ENCODE assay signal across 17 mouse cellular contexts in the genomic region with DNA sequence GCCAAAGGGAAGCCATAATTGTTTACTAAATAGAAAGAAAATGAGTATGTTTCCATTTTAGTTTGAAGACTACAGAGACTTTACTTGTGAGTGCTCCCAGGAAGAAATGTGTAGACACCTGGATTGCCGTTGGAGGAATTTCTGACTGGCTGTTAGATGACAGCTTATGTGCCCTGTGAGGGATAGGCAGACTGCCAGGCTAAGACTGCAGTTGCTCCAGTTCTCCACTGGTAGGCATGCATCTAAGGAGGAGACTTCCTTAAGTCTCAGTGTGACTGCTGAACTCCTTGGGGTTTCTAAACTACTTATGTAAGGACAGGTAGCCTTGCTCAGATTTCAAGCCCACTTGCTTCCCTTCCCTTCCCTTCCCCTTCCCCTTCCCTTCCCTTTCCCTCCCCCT. TPM values are rescaled to one million over a fixed set of nuclear protein-coding genes. Genes with fewer than 3 reads are reported as not detected.
DNase-seq lines count a peak whose midpoint lies in the region; ATAC-seq and TF ChIP-seq lines count a peak whose summit lies in the region.
"Had no signal": no experiment of that assay in that cellular context is flagged by ENCODE, and none has a peak within 500 bp of the region (broad histone marks: within the 10 kb centered on the region; RNA-seq: fewer than 3 reads in every experiment).

No protein-coding gene starts in this region.

- peaks cover 21% of the 10 kb centered on the region for H3K36me3 ChIP-seq in forebrain, postnatal 0 days (ENCODE audit: insufficient read depth)
- peaks cover 36% of the 10 kb centered on the region for H3K36me3 ChIP-seq in forebrain, embryonic 14.5 days (ENCODE audit: control insufficient read depth, insufficient read depth, low read length)
- H3K36me3 ChIP-seq in lung, postnatal 0 days (ENCODE audit: insufficient read depth, low read length), result 0 out of 2 replicates have a peak, but pooled peaks cover 5% of the 10 kb centered on the region

- intact Hi-C loops in left cerebral cortex, postnatal 10 days (cut with DNase I), result no loop called here

- H3K4me1 ChIP-seq in forebrain, postnatal 0 days (ENCODE audit: insufficient read depth), result no peaks in the 10 kb centered on the region
- H3K4me1 ChIP-seq in forebrain, embryonic 14.5 days (ENCODE audit: control insufficient read depth, insufficient read depth, low read length), result no peaks in the 10 kb centered on the region
- peaks cover 10% of the 10 kb centered on the region; the same call in 1 of the 2 replicates for H3K4me1 ChIP-seq in lung, postnatal 0 days (ENCODE audit: insufficient read depth, low read depth, low read length)
- H3K4me1 ChIP-seq: midbrain, embryonic 13.5 days had no signal

- no peak overlapping the region for H3K4me3 ChIP-seq in forebrain, postnatal 0 days (ENCODE audit: low read depth, low read length)
- H3K4me3 ChIP-seq in forebrain, embryonic 14.5 days (ENCODE audit: low read depth, low read length), result no peak overlapping the region
- H3K4me3 ChIP-seq in lung, postnatal 0 days (ENCODE audit: low read depth, low read length), result no peak overlapping the region
- H3K4me3 ChIP-seq: lung, embryonic 15.5 days; midbrain, embryonic 13.5 days; neural tube, embryonic 15.5 days had no signal

- ATAC-seq in forebrain, postnatal 0 days, result no peak
- no peak for ATAC-seq in forebrain, embryonic 14.5 days
- no peak for ATAC-seq in lung, postnatal 0 days
- ATAC-seq: midbrain, embryonic 13.5 days had no signal

- H3K9me3 ChIP-seq in forebrain, postnatal 0 days (ENCODE audit: low read length), result no peaks in the 10 kb centered on the region
- H3K9me3 ChIP-seq in forebrain, embryonic 14.5 days (replicated peaks; ENCODE audit: control insufficient read depth, low read length), result no peaks in the 10 kb centered on the region
- no peaks in the 10 kb centered on the region for H3K9me3 ChIP-seq in lung, postnatal 0 days (ENCODE audit: low read length)
- H3K9me3 ChIP-seq: lung, embryonic 15.5 days; midbrain, embryonic 13.5 days; neural tube, embryonic 15.5 days had no signal

- no peak for DNase-seq in forebrain, postnatal 0 days
- no peak for DNase-seq in forebrain, embryonic 14.5 days (ENCODE audit: low spot score)
- no peak for DNase-seq in lung, postnatal 0 days (ENCODE audit: low spot score)
- no peak for DNase-seq in lung, postnatal 36 days
- peak; percentile 58 to 72 for DNase-seq in cerebellum, adult 18-20 months
- peak; percentile 27 for DNase-seq in naive thymus-derived CD4-positive, alpha-beta T cell, adult 2 months (ENCODE audit: low read depth)
- no peak for DNase-seq in adrenal gland, postnatal 14 days
- no peak for DNase-seq in left cerebral cortex, postnatal 10 days (ENCODE audit: extremely low spot score in 1 of 2, low spot score in 2 of 2)
- DNase-seq: kidney, postnatal 25 days had no signal

- no peak overlapping the region for H3K9ac ChIP-seq in forebrain, postnatal 0 days
- no peak overlapping the region for H3K9ac ChIP-seq in forebrain, embryonic 14.5 days (ENCODE audit: low read length)
- no peak overlapping the region for H3K9ac ChIP-seq in lung, postnatal 0 days (replicated peaks; ENCODE audit: low read depth)
- H3K9ac ChIP-seq: hindbrain, embryonic 14.5 days; lung, embryonic 15.5 days; midbrain, embryonic 13.5 days; neural tube, embryonic 15.5 days had no signal

- no peaks in the 10 kb centered on the region for H3K27me3 ChIP-seq in forebrain, postnatal 0 days (ENCODE audit: insufficient read depth, low read length)
- H3K27me3 ChIP-seq in forebrain, embryonic 14.5 days (replicated peaks; ENCODE audit: control insufficient read depth, insufficient read depth, low read length), result no peaks in the 10 kb centered on the region
- no peaks in the 10 kb centered on the region for H3K27me3 ChIP-seq in lung, postnatal 0 days (replicated peaks; ENCODE audit: insufficient read depth, low read length)
- H3K27me3 ChIP-seq: lung, embryonic 15.5 days; midbrain, embryonic 13.5 days; neural tube, embryonic 15.5 days had no signal

- TF ChIP-seq EP300 in lung, postnatal 0 days (IDR thresholded peaks at IDR 0.05), result no peak

- H3K27ac ChIP-seq in forebrain, postnatal 0 days (ENCODE audit: low read depth, low read length), result no peak overlapping the region
- H3K27ac ChIP-seq in forebrain, embryonic 14.5 days (ENCODE audit: low read depth, low read length), result no peak overlapping the region
- no peak overlapping the region for H3K27ac ChIP-seq in lung, postnatal 0 days (ENCODE audit: low read length)
- H3K27ac ChIP-seq: hindbrain, embryonic 14.5 days; lung, embryonic 15.5 days; midbrain, embryonic 13.5 days; neural tube, embryonic 15.5 days had no signal

- 79% methylated on average over 1 of the region's 1 CpGs for WGBS in forebrain, postnatal 0 days
- 93% methylated on average over 1 of the region's 1 CpGs for WGBS in forebrain, embryonic 14.5 days
- 86% methylated on average over 1 of the region's 1 CpGs for WGBS in lung, postnatal 0 days

- TF ChIP-seq CTCF in forebrain, postnatal 0 days (IDR thresholded peaks at IDR 0.05; ENCODE audit: low read depth), result peak; percentile 19; the same call in 1 of the 2 replicates
- TF ChIP-seq CTCF in lung, postnatal 0 days (IDR thresholded peaks at IDR 0.05), result peak; percentile 42

- no peak overlapping the region for H3K4me2 ChIP-seq in forebrain, postnatal 0 days (ENCODE audit: low read depth)
- H3K4me2 ChIP-seq in forebrain, embryonic 14.5 days (ENCODE audit: low read length), result no peak overlapping the region
- H3K4me2 ChIP-seq in lung, postnatal 0 days (replicated peaks; ENCODE audit: low read depth, low read length), result no peak overlapping the region
- H3K4me2 ChIP-seq: hindbrain, embryonic 14.5 days; lung, embryonic 15.5 days; midbrain, embryonic 13.5 days; neural tube, embryonic 15.5 days had no signal

RNA-seq across cellular contexts. Expression of gene Edc3, which starts 20.0 kb away (rescaled TPM):
- 7.2 and 10.2 TPM in 2 replicates for total RNA-seq in forebrain, postnatal 0 days (2014; rRNA removed)
- 23.5 and 27.8 TPM in 2 replicates for polyA plus RNA-seq in forebrain, postnatal 0 days (2015; fragmentation: Nextera tagmentation; extraction: Ambion mirVana)
- 27.5 and 28.9 TPM in 2 replicates for polyA plus RNA-seq in forebrain, embryonic 14.5 days (2014; fragmentation: Nextera tagmentation; extraction: Ambion mirVana)
- 23.3 and 25.3 TPM in 2 replicates for polyA plus RNA-seq in lung, postnatal 0 days (2015; fragmentation: Nextera tagmentation; extraction: Ambion mirVana)
- total RNA-seq in adrenal gland, postnatal 14 days (2021), result 8.9 and 10.6 TPM in 2 replicates
- 10 to 100 TPM; 15.2 to 17.6 TPM for total RNA-seq in left cerebral cortex, postnatal 10 days (2021)

RNA-seq across cellular contexts. Expression of gene Clk3, which starts 37.3 kb away (rescaled TPM):
- 79.7 and 105 TPM in 2 replicates for total RNA-seq in forebrain, postnatal 0 days (2014; rRNA removed)
- polyA plus RNA-seq in forebrain, postnatal 0 days (2015; fragmentation: Nextera tagmentation; extraction: Ambion mirVana), result 55.4 and 61.7 TPM in 2 replicates
- polyA plus RNA-seq in forebrain, embryonic 14.5 days (2014; fragmentation: Nextera tagmentation; extraction: Ambion mirVana), result 92.3 and 94.9 TPM in 2 replicates
- 65.1 and 65.5 TPM in 2 replicates for polyA plus RNA-seq in lung, postnatal 0 days (2015; fragmentation: Nextera tagmentation; extraction: Ambion mirVana)
- total RNA-seq in adrenal gland, postnatal 14 days (2021), result 55.0 and 66.5 TPM in 2 replicates
- total RNA-seq in left cerebral cortex, postnatal 10 days (2021), result 10 to 100 TPM; 69.6 to 88.0 TPM

RNA-seq across cellular contexts. Expression of gene Cyp1a1, which starts 40.6 kb away (rescaled TPM):
- 0.38 and 0.67 TPM in 2 replicates for total RNA-seq in forebrain, postnatal 0 days (2014; rRNA removed)
- 0.30 and 0.42 TPM in 2 replicates for polyA plus RNA-seq in forebrain, postnatal 0 days (2015; fragmentation: Nextera tagmentation; extraction: Ambion mirVana)
- polyA plus RNA-seq in forebrain, embryonic 14.5 days (2014; fragmentation: Nextera tagmentation; extraction: Ambion mirVana), result 0.19 TPM in 1 of 2 replicates, not detected in the other
- 9.0 and 13.0 TPM in 2 replicates for polyA plus RNA-seq in lung, postnatal 0 days (2015; fragmentation: Nextera tagmentation; extraction: Ambion mirVana)
- total RNA-seq in adrenal gland, postnatal 14 days (2021), result 0.37 TPM in 1 of 2 replicates, not detected in the other
- total RNA-seq in left cerebral cortex, postnatal 10 days (2021), result under 1 TPM; 0.41 to 0.43 TPM
- polyA plus RNA-seq: heart, embryonic 14.5 days; midbrain, embryonic 13.5 days had no signal

RNA-seq across cellular contexts. Expression of gene Cyp1a2, which starts 44.8 kb away (rescaled TPM):
- total RNA-seq in forebrain, postnatal 0 days (2014; rRNA removed), result not detected in 2 replicates
- polyA plus RNA-seq in forebrain, postnatal 0 days (2015; fragmentation: Nextera tagmentation; extraction: Ambion mirVana), result not detected in 2 replicates
- not detected in 2 replicates for polyA plus RNA-seq in forebrain, embryonic 14.5 days (2014; fragmentation: Nextera tagmentation; extraction: Ambion mirVana)
- polyA plus RNA-seq in lung, postnatal 0 days (2015; fragmentation: Nextera tagmentation; extraction: Ambion mirVana), result 0.07 TPM in 1 of 2 replicates, not detected in the other
- 1.5 and 43.1 TPM in 2 replicates for total RNA-seq in adrenal gland, postnatal 14 days (2021)
- not detected for total RNA-seq in left cerebral cortex, postnatal 10 days (2021)
- total RNA-seq: left cerebral cortex, postnatal 36 days had no signal
- polyA plus RNA-seq: embryonic facial prominence, embryonic 14.5 days; heart, embryonic 14.5 days; hindbrain, embryonic 14.5 days; lung, embryonic 15.5 days; midbrain, embryonic 13.5 days; neural tube, embryonic 15.5 days; stomach, embryonic 16.5 days had no signal

Comparison
In these comparisons a context has a peak if more than half of its experiments do, and no peak if none do; other contexts are left out.
1. DNase-seq: peak in cerebellum, adult 18-20 months (2 of 2) and naive thymus-derived CD4-positive, alpha-beta T cell, adult 2 months (single experiment); none in forebrain, postnatal 0 days (single experiment), forebrain, embryonic 14.5 days (single experiment), lung, postnatal 0 days (single experiment), lung, postnatal 36 days (single experiment), adrenal gland, postnatal 14 days (single experiment) and left cerebral cortex, postnatal 10 days (0 of 2).